Mouse (Mus musculus) urinary bladder, postnatal 36 days (tissue): ENCODE data around the gene Rgs8.

Source experiments
- DNase-seq, 2 experiments: peaks; one replicate each; pipeline ENCODE4 v3.0.0; 2022; ENCODE audit warnings: low spot score in 2 of 2, mixed read lengths in 1 of 2

Rgs8 gene

GRCm38 (mm10) chr1:153741551-153742316, 88.9 kb downstream of the Rgs8 start:
- DNase-seq = no peak

GRCm38 (mm10) chr1:153742374-153743155, 89.7 kb downstream of the Rgs8 start:
- peak in 1 of 2 experiments; percentile 78 for DNase-seq

- DNase-seq = no peak
Observed at GRCm38 (mm10) chr1:153746119-153746670, 93.4 kb downstream of the Rgs8 start.

- DNase-seq = peak; percentile 58 to 59
Observed at GRCm38 (mm10) chr1:153746728-153747127, 93.9 kb downstream of the Rgs8 start.

- no peak for DNase-seq
Observed at GRCm38 (mm10) chr1:153747861-153748530, 95.2 kb downstream of the Rgs8 start.

- no peak for DNase-seq
Observed at GRCm38 (mm10) chr1:153748549-153748948, 95.7 kb downstream of the Rgs8 start.

GRCm38 (mm10) chr1:153749211-153749801, 96.5 kb downstream of the Rgs8 start, which contains the start of gene Rnasel:
Rnasel (plus strand) TSS chr1:153749426.
- peak in 1 of 2 experiments; percentile 57 for DNase-seq
